Mouse (Mus musculus): ENCODE measurements around the gene Slc29a3. TPM values are rescaled to one million over a fixed set of nuclear protein-coding genes. Genes with fewer than 3 reads are reported as not detected.

Gene Slc29a3
- polyA plus RNA-seq, 1 experiment from 2014 or later = 8.0 TPM

- no peaks in the 10 kb centered on the region for H3K27me3 ChIP-seq (ENCODE audit: control insufficient read depth, insufficient read depth, low read length)
- H3K9ac ChIP-seq (ENCODE audit: low read length) = 0 out of 2 replicates have a peak overlapping the region, but pooled peaks have one; percentile 39
- no peak overlapping the region for H3K4me3 ChIP-seq (ENCODE audit: low read length)
- ATAC-seq (replicated peaks; ENCODE audit: extremely low read depth, insufficient read depth, low FRiP score) = no peak
- no peaks in the 10 kb centered on the region for H3K36me3 ChIP-seq (ENCODE audit: control insufficient read depth, insufficient read depth)
- WGBS = 65% methylated on average over 11 of the region's 11 CpGs
- no peak overlapping the region for H3K4me2 ChIP-seq (ENCODE audit: low read depth, low read length)
- peak overlapping the region; percentile 62 for H3K27ac ChIP-seq (ENCODE audit: low read length)
- no peaks in the 10 kb centered on the region for H3K9me3 ChIP-seq (replicated peaks; ENCODE audit: control insufficient read depth, low read length)
- peaks cover 47% of the 10 kb centered on the region for H3K4me1 ChIP-seq (ENCODE audit: control insufficient read depth, insufficient read depth, low read length)
These were observed 41.8 kb upstream of the Slc29a3 start for GRCm38 (mm10) chr10:60794374-60794773.

GRCm38 (mm10) chr10:60792841-60793240 is 40.2 kb upstream of the Slc29a3 start:
- Histone ChIP-seq H3K9ac (ENCODE audit: low read length) (peak overlapping the region; percentile 46), H3K4me2 (ENCODE audit: low read depth, low read length) (peak overlapping the region; percentile 37)
- 16% methylated on average over 11 of the region's 11 CpGs for WGBS

GRCm38 (mm10) chr10:60792365-60792764 is 39.8 kb upstream of the Slc29a3 start:
- Histone ChIP-seq H3K4me1 (ENCODE audit: control insufficient read depth, insufficient read depth, low read length) (peaks cover 43% of the 10 kb centered on the region), H3K27me3 (ENCODE audit: control insufficient read depth, insufficient read depth, low read length) (no peaks in the 10 kb centered on the region), H3K27ac (ENCODE audit: low read length) (peak overlapping the region; percentile 81), H3K36me3 (ENCODE audit: control insufficient read depth, insufficient read depth) (no peaks in the 10 kb centered on the region), H3K4me3 (ENCODE audit: low read length) (no peak overlapping the region), H3K9me3 (replicated peaks; ENCODE audit: control insufficient read depth, low read length) (no peaks in the 10 kb centered on the region), H3K9ac (ENCODE audit: low read length) (peak overlapping the region; percentile 46), H3K4me2 (ENCODE audit: low read depth, low read length) (peak overlapping the region; percentile 37; the same call in 1 of the 2 replicates)
- WGBS = 43% methylated on average over 10 of the region's 10 CpGs
- no peak for ATAC-seq (replicated peaks; ENCODE audit: extremely low read depth, insufficient read depth, low FRiP score)

More at GRCm38 (mm10) chr10:60792841-60793240, 40.2 kb upstream of the Slc29a3 start:
- peak; percentile 61; the same call in 1 of the 2 replicates for ATAC-seq (replicated peaks; ENCODE audit: extremely low read depth, insufficient read depth, low FRiP score)
- no peaks in the 10 kb centered on the region for H3K9me3 ChIP-seq (replicated peaks; ENCODE audit: control insufficient read depth, low read length)
- H3K4me3 ChIP-seq (ENCODE audit: low read length) = 0 out of 2 replicates have a peak overlapping the region, but pooled peaks have one; percentile 6
- no peaks in the 10 kb centered on the region for H3K27me3 ChIP-seq (ENCODE audit: control insufficient read depth, insufficient read depth, low read length)
- no peaks in the 10 kb centered on the region for H3K36me3 ChIP-seq (ENCODE audit: control insufficient read depth, insufficient read depth)
- peak overlapping the region; percentile 81 for H3K27ac ChIP-seq (ENCODE audit: low read length)
- H3K4me1 ChIP-seq (ENCODE audit: control insufficient read depth, insufficient read depth, low read length) = peaks cover 41% of the 10 kb centered on the region

- no peaks in the 10 kb centered on the region for H3K9me3 ChIP-seq (replicated peaks; ENCODE audit: control insufficient read depth, low read length)
- no peak overlapping the region for H3K4me3 ChIP-seq (ENCODE audit: low read length)
- peaks cover 40% of the 10 kb centered on the region for H3K4me1 ChIP-seq (ENCODE audit: control insufficient read depth, insufficient read depth, low read length)
- H3K27ac ChIP-seq (ENCODE audit: low read length) = no peak overlapping the region
- no peak for ATAC-seq (replicated peaks; ENCODE audit: extremely low read depth, insufficient read depth, low FRiP score)
- WGBS = 74% methylated on average over 6 of the region's 6 CpGs
- H3K4me2 ChIP-seq (ENCODE audit: low read depth, low read length) = no peak overlapping the region
- no peaks in the 10 kb centered on the region for H3K36me3 ChIP-seq (ENCODE audit: control insufficient read depth, insufficient read depth)
- no peaks in the 10 kb centered on the region for H3K27me3 ChIP-seq (ENCODE audit: control insufficient read depth, insufficient read depth, low read length)
- H3K9ac ChIP-seq (ENCODE audit: low read length) = no peak overlapping the region
These were observed 38.3 kb upstream of the Slc29a3 start for GRCm38 (mm10) chr10:60790912-60791311.

GRCm38 (mm10) chr10:60787303-60788074 is 34.9 kb upstream of the Slc29a3 start:
- no peaks in the 10 kb centered on the region for H3K27me3 ChIP-seq (ENCODE audit: control insufficient read depth, insufficient read depth, low read length)
- H3K36me3 ChIP-seq (ENCODE audit: control insufficient read depth, insufficient read depth) = peaks cover 4% of the 10 kb centered on the region; the same call in 1 of the 2 replicates
- no peaks in the 10 kb centered on the region for H3K9me3 ChIP-seq (replicated peaks; ENCODE audit: control insufficient read depth, low read length)
- ATAC-seq (replicated peaks; ENCODE audit: extremely low read depth, insufficient read depth, low FRiP score) = no peak
- H3K4me1 ChIP-seq (ENCODE audit: control insufficient read depth, insufficient read depth, low read length) = peaks cover 16% of the 10 kb centered on the region
- H3K27ac ChIP-seq (ENCODE audit: low read length) = 0 out of 2 replicates have a peak overlapping the region, but pooled peaks have one; percentile 10
- H3K9ac ChIP-seq (ENCODE audit: low read length) = 0 out of 2 replicates have a peak overlapping the region, but pooled peaks have one; percentile 16
- H3K4me2 ChIP-seq (ENCODE audit: low read depth, low read length) = no peak overlapping the region
- no peak overlapping the region for H3K4me3 ChIP-seq (ENCODE audit: low read length)
- WGBS = 69% methylated on average over 16 of the region's 16 CpGs

- Histone ChIP-seq H3K36me3 (ENCODE audit: control insufficient read depth, insufficient read depth) (peaks cover 4% of the 10 kb centered on the region; the same call in 1 of the 2 replicates), H3K27ac (ENCODE audit: low read length) (no peak overlapping the region), H3K4me2 (ENCODE audit: low read depth, low read length) (no peak overlapping the region), H3K9me3 (replicated peaks; ENCODE audit: control insufficient read depth, low read length) (no peaks in the 10 kb centered on the region), H3K27me3 (ENCODE audit: control insufficient read depth, insufficient read depth, low read length) (no peaks in the 10 kb centered on the region), H3K4me3 (ENCODE audit: low read length) (no peak overlapping the region), H3K4me1 (ENCODE audit: control insufficient read depth, insufficient read depth, low read length) (peaks cover 12% of the 10 kb centered on the region), H3K9ac (ENCODE audit: low read length) (no peak overlapping the region)
- no peak for ATAC-seq (replicated peaks; ENCODE audit: extremely low read depth, insufficient read depth, low FRiP score)
- WGBS = 44% methylated on average over 2 of the region's 2 CpGs
These were observed 31.0 kb upstream of the Slc29a3 start for GRCm38 (mm10) chr10:60783608-60784007.

GRCm38 (mm10) chr10:60779628-60780027 is 27.0 kb upstream of the Slc29a3 start:
- no peak overlapping the region for H3K27ac ChIP-seq (ENCODE audit: low read length)
- 12% methylated on average over 9 of the region's 9 CpGs for WGBS
- ATAC-seq (replicated peaks; ENCODE audit: extremely low read depth, insufficient read depth, low FRiP score) = peak; percentile 59
- peaks cover 6% of the 10 kb centered on the region for H3K4me1 ChIP-seq (ENCODE audit: control insufficient read depth, insufficient read depth, low read length)
- H3K9ac ChIP-seq (ENCODE audit: low read length) = no peak overlapping the region
- H3K4me2 ChIP-seq (ENCODE audit: low read depth, low read length) = peak overlapping the region; percentile 17; the same call in 1 of the 2 replicates
- no peaks in the 10 kb centered on the region for H3K27me3 ChIP-seq (ENCODE audit: control insufficient read depth, insufficient read depth, low read length)
- no peaks in the 10 kb centered on the region for H3K9me3 ChIP-seq (replicated peaks; ENCODE audit: control insufficient read depth, low read length)
- H3K4me3 ChIP-seq (ENCODE audit: low read length) = no peak overlapping the region
- H3K36me3 ChIP-seq (ENCODE audit: control insufficient read depth, insufficient read depth) = peaks cover 14% of the 10 kb centered on the region

- 72% methylated on average over 12 of the region's 12 CpGs for WGBS
- peaks cover 24% of the 10 kb centered on the region for H3K36me3 ChIP-seq (ENCODE audit: control insufficient read depth, insufficient read depth)
- no peak for ATAC-seq (replicated peaks; ENCODE audit: extremely low read depth, insufficient read depth, low FRiP score)
These were observed 25.9 kb upstream of the Slc29a3 start for GRCm38 (mm10) chr10:60778542-60778941.

GRCm38 (mm10) chr10:60775473-60775872 is 22.9 kb upstream of the Slc29a3 start:
- Histone ChIP-seq H3K9me3 (replicated peaks; ENCODE audit: control insufficient read depth, low read length) (no peaks in the 10 kb centered on the region), H3K4me3 (ENCODE audit: low read length) (no peak overlapping the region), H3K27me3 (ENCODE audit: control insufficient read depth, insufficient read depth, low read length) (no peaks in the 10 kb centered on the region), H3K9ac (ENCODE audit: low read length) (no peak overlapping the region), H3K4me2 (ENCODE audit: low read depth, low read length) (no peak overlapping the region), H3K4me1 (ENCODE audit: control insufficient read depth, insufficient read depth, low read length) (peaks cover 10% of the 10 kb centered on the region), H3K27ac (ENCODE audit: low read length) (no peak overlapping the region), H3K36me3 (ENCODE audit: control insufficient read depth, insufficient read depth) (peaks cover 31% of the 10 kb centered on the region)
- ATAC-seq (replicated peaks; ENCODE audit: extremely low read depth, insufficient read depth, low FRiP score) = no peak
- 69% methylated on average over 6 of the region's 6 CpGs for WGBS

More at GRCm38 (mm10) chr10:60778542-60778941, 25.9 kb upstream of the Slc29a3 start:
- Histone ChIP-seq H3K4me2 (ENCODE audit: low read depth, low read length) (no peak overlapping the region), H3K9me3 (replicated peaks; ENCODE audit: control insufficient read depth, low read length) (no peaks in the 10 kb centered on the region), H3K4me3 (ENCODE audit: low read length) (no peak overlapping the region), H3K27me3 (ENCODE audit: control insufficient read depth, insufficient read depth, low read length) (no peaks in the 10 kb centered on the region), H3K4me1 (ENCODE audit: control insufficient read depth, insufficient read depth, low read length) (peaks cover 6% of the 10 kb centered on the region), H3K9ac (ENCODE audit: low read length) (no peak overlapping the region), H3K27ac (ENCODE audit: low read length) (no peak overlapping the region)

All from heart, embryonic 16.5 days (tissue).